Mouse (Mus musculus) kidney, embryonic 16.5 days (tissue): Measurements from ENCODE around the gene Ino80d. TPM values are rescaled to one million over a fixed set of nuclear protein-coding genes. Genes with fewer than 3 reads are reported as not detected.

Source experiments
- ATAC-seq: fragments of 200-750 bp; cut with Nextera tagmentation; 2 replicates; pipeline ENCODE4 v1.8.0; 2017; ENCODE audit warnings: moderate TSS enrichment; ENCODE audit not compliant: low FRiP score, low TSS enrichment
- H3K27ac ChIP-seq: fragments of 300-500 bp; sonication (generic); 2 replicates; pipeline ENCODE4 v1.5.1; 2014; ENCODE audit warnings: low read length
- H3K27me3 ChIP-seq: fragments of 300-500 bp; sonication (generic); 2 replicates; pipeline ENCODE4 v1.6.1; 2014; ENCODE audit warnings: low read length, control low read depth, mixed read lengths; ENCODE audit not compliant: insufficient read depth
- H3K36me3 ChIP-seq: fragments of 300-500 bp; sonication (generic); 2 replicates; pipeline ENCODE4 v1.6.1; 2014; ENCODE audit warnings: low read length, control low read depth, mixed read lengths; ENCODE audit not compliant: insufficient read depth
- H3K4me1 ChIP-seq: fragments of 300-500 bp; sonication (generic); 2 replicates; pipeline ENCODE4 v1.6.1; 2014; ENCODE audit warnings: low read length, control low read depth, mixed read lengths; ENCODE audit not compliant: insufficient read depth
- H3K4me2 ChIP-seq: fragments of 300-500 bp; sonication (generic); replicated peaks from 2 replicates; pipeline ENCODE4 v1.6.1; 2014; ENCODE audit warnings: low read depth, low read length
- H3K4me3 ChIP-seq: fragments of 300-500 bp; sonication (generic); 2 replicates; pipeline ENCODE4 v1.5.1; 2014; ENCODE audit warnings: mild to moderate bottlenecking, low read length
- H3K9ac ChIP-seq: fragments of 300-500 bp; sonication (generic); replicated peaks from 2 replicates; pipeline ENCODE4 v1.6.1; 2014; ENCODE audit warnings: low read length
- H3K9me3 ChIP-seq: fragments of 300-500 bp; sonication (generic); 2 replicates; pipeline ENCODE4 v1.6.1; 2016; ENCODE audit warnings: low read length, control low read depth
- WGBS: fragments of 180-500 bp; shearing (Covaris S2); extraction: QIAGEN DNeasy Blood & Tissue Kit; methylation state at CpG from one replicate; pipeline ENCODE4 v1.1.7; 2014; 5-methylcytosine and 5-hydroxymethylcytosine counted together
- polyA plus RNA-seq: library from polyadenylated mRNA; unstranded; fragments of >200 nt; fragmentation: Nextera tagmentation; extraction: Ambion mirVana; gene quantifications from 2 replicates; pipeline ENCODE4 v1.2.1, GENCODE M21; 2015

Ino80d gene
- polyA plus RNA-seq, 1 experiment from 2014 or later, result 9.5 TPM

DNA sequence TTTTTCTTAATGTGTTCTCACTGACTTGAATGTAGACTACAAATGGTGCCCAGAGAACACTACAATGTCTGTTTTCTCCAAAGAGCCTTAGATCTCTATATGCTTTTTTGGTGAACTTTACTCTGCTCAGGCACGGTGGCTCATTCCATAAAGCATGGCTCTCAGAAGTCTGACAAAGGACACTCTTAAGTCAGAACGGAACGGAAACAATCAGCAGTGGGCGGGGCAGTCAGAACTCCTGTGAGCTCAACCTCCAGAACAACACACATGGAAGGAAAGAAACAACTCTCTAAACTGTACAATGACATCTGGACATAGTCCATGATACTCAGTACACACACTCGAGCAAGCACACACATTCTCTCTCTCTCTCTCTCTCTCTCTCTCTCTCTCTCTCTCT, 34.2 kb downstream of the Ino80d start:
- Histone ChIP-seq H3K4me2 (no peak overlapping the region), H3K4me1 (no peaks in the 10 kb centered on the region), H3K36me3 (peaks cover 38% of the 10 kb centered on the region), H3K9ac (no peak overlapping the region), H3K4me3 (no peak overlapping the region), H3K9me3 (no peaks in the 10 kb centered on the region), H3K27me3 (no peaks in the 10 kb centered on the region), H3K27ac (no peak overlapping the region)
- no peak for ATAC-seq
- WGBS, result 85% methylated on average over 5 of the region's 5 CpGs

DNA sequence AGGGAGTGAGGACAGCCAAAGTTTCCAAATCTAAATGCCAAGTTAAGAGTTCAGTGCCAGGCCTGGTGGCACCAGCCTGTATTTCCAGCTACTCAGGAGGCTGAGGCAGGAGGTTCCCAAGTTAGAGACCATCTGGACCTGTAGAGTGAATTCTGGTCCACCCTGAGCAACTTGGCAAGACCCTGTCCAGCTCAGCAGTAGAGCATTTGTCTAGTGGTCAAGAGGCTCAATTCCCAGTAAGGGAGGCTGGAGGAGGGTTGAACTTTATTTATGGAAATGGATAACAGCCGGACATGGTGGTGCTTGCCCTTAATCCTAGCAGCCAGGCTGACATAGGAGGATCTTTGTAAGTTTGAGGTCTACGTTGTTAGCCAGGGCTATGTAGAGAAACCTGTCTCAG, 38.1 kb downstream of the Ino80d start:
- ATAC-seq, result no peak

DNA sequence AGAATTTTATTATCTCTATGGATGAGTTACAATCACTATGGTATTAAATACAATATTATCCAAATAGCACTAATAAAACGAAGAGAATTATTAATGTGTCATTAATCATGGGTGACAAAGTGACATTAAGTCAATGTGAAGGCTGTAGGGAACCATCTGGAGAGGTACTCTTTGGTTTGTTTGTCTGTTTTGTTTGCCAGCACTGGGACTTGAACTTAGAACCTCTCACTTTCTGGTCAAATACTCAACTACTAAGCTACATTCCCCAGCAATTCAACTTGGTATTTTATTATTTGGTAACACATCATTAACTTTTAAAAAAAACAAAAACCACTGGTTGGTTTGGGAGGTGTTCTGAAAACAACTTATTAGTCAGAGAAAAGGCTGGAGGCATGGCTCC, 43.1 kb downstream of the Ino80d start:
- H3K9me3 ChIP-seq, result peaks cover 3% of the 10 kb centered on the region
- peaks cover 73% of the 10 kb centered on the region for H3K36me3 ChIP-seq
- WGBS, result 81% methylated on average over 1 of the region's 1 CpGs

More for the DNA sequence above, 38.1 kb downstream of the Ino80d start:
- no peaks in the 10 kb centered on the region for H3K9me3 ChIP-seq
- no peak overlapping the region for H3K9ac ChIP-seq
- no peak overlapping the region for H3K27ac ChIP-seq
- no peak overlapping the region for H3K4me2 ChIP-seq
- H3K27me3 ChIP-seq, result no peaks in the 10 kb centered on the region
- WGBS, result 93% methylated on average over 2 of the region's 2 CpGs
- H3K4me3 ChIP-seq, result no peak overlapping the region
- H3K4me1 ChIP-seq, result no peaks in the 10 kb centered on the region
- H3K36me3 ChIP-seq, result peaks cover 57% of the 10 kb centered on the region

DNA sequence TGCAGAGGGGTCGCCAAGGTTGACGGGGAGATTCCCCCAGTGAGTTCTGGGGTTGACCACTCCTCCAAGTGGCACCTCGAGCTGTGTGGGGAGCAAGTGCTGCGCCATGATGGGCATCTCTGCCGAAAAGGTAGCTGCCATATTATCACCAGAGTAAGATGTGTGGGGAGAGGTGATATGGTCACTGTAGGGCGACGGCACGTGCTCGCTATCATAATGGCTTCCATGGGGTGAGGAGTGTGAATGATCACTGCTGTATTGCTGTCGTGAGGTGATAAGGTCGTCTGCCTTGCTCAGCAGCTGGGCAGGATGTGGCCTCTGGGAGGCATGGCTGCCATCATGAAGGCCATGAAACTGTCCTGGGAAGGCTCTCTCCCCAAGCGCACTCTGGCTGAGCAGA, 56.1 kb downstream of the Ino80d start:
- H3K27me3 ChIP-seq, result no peaks in the 10 kb centered on the region
- H3K4me3 ChIP-seq, result no peak overlapping the region
- H3K36me3 ChIP-seq, result peaks cover 57% of the 10 kb centered on the region
- no peaks in the 10 kb centered on the region for H3K9me3 ChIP-seq
- H3K4me1 ChIP-seq, result no peaks in the 10 kb centered on the region
- 87% methylated on average over 12 of the region's 12 CpGs for WGBS
- no peak overlapping the region for H3K4me2 ChIP-seq
- H3K9ac ChIP-seq, result no peak overlapping the region
- no peak for ATAC-seq
- no peak overlapping the region for H3K27ac ChIP-seq

More for the DNA sequence above, 43.1 kb downstream of the Ino80d start:
- Histone ChIP-seq H3K4me2 (no peak overlapping the region), H3K4me1 (no peaks in the 10 kb centered on the region), H3K27me3 (no peaks in the 10 kb centered on the region), H3K27ac (no peak overlapping the region), H3K9ac (no peak overlapping the region), H3K4me3 (no peak overlapping the region)
- no peak for ATAC-seq

DNA sequence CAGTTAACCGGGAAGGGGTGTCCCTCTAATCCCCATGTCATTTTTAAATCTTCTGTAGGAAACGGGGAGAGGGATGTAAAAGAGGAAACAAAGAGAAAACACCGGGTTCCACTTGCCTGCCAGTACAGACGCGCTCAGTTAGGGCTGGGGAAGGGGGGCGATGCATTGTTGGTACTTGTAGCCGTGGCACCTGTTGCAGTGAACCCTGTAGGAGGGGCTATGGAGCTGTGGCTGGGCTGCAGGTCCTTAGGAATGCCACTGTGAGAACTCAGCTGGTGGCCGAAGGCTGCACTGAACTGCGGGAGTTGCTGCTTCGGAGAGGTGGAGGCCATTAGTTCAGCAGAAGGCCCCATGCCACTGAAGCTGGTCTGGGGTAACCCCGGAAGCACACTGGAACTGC, 56.6 kb downstream of the Ino80d start:
- no peak overlapping the region for H3K27ac ChIP-seq
- no peak overlapping the region for H3K4me3 ChIP-seq
- no peaks in the 10 kb centered on the region for H3K9me3 ChIP-seq
- H3K4me1 ChIP-seq, result no peaks in the 10 kb centered on the region
- ATAC-seq, result no peak
- 94% methylated on average over 11 of the region's 11 CpGs for WGBS
- H3K36me3 ChIP-seq, result peaks cover 58% of the 10 kb centered on the region
- H3K4me2 ChIP-seq, result no peak overlapping the region
- H3K9ac ChIP-seq, result no peak overlapping the region
- no peaks in the 10 kb centered on the region for H3K27me3 ChIP-seq

DNA sequence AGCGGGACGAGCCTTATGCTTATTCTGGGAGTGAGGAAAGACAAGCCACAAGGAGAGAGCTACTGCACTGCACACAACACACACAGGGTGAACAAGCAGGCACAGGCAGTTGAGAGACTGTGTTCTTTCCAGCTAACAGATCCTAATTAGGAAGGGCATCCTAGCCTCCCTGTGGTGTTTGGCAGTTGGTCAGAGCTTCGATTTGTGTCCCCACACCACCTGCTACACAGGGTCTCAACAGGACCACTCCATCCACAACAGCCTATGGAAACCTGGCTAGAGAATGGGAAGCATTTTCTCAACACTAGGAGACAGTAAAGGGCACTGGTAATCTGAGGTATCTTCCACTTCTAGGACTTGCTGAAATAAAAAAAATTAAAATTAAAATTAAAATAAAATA, 57.1 kb downstream of the Ino80d start:
- Histone ChIP-seq H3K4me1 (no peaks in the 10 kb centered on the region), H3K27ac (no peak overlapping the region), H3K9ac (no peak overlapping the region), H3K4me3 (no peak overlapping the region), H3K4me2 (no peak overlapping the region), H3K36me3 (peaks cover 63% of the 10 kb centered on the region), H3K27me3 (no peaks in the 10 kb centered on the region), H3K9me3 (no peaks in the 10 kb centered on the region)
- 93% methylated on average over 3 of the region's 3 CpGs for WGBS
- ATAC-seq, result no peak

DNA sequence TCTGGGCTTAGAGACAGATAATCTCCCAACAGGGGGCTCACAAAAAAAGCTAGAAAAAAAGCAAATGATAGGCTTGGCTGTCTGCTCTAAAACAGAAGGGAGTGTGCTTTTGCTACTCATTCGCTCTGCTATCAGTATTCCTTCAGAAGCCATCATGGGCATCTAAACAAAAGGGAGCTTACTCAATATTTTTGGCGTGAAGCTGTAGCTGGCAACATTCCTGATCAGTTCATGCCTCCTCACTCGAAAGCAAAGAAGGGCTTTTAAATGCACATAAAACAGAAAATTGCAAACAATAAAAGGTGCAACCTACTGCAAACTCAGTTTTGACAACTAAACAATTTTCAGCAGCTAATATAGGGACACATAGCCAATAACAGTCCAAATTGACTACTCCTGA, 59.1 kb downstream of the Ino80d start:
- no peak for ATAC-seq
- Histone ChIP-seq H3K4me2 (no peak overlapping the region), H3K27ac (no peak overlapping the region), H3K9me3 (no peaks in the 10 kb centered on the region), H3K27me3 (no peaks in the 10 kb centered on the region), H3K36me3 (peaks cover 52% of the 10 kb centered on the region), H3K4me3 (no peak overlapping the region), H3K4me1 (no peaks in the 10 kb centered on the region), H3K9ac (no peak overlapping the region)
- WGBS, result 87% methylated on average over 3 of the region's 3 CpGs

DNA sequence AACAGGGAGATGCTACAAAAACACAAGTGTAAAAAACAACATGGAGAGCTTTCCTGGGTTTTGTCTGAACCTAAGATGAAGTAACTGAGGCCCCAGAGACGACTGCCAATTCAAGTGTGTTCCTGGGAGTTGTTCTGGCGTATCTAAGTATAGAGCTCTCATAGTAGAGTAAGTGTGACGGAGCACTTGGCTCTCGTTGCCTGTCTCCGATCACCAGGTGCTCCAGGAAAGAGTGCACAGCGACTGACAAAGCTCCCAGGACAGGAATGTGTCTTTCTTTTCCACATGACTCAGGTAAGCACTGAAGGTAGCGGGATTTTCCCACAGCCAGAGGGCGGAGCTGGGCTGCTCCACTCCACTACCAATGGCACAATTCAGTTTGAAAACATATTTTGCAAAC, 63.6 kb downstream of the Ino80d start:
- no peak overlapping the region for H3K9ac ChIP-seq

DNA sequence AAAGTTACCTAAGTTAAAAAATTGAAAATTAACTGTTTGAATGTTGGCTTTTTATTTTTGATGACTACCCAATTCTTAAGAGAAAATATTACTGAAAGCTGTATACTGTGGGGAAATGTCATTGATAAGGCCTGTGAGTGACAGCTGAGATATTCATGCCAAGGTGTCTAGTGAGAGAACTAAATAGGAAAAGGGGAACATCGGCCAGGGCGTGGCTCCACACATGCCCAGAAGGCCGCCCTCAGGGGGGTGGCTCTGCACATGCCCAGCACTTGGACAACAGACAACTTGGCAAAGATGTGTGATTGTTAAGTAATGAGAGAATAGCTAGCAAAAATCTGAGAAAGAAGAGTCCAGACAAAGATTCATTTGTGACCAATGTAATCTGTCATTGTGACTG, 64.5 kb downstream of the Ino80d start:
- Histone ChIP-seq H3K27me3 (no peaks in the 10 kb centered on the region), H3K9ac (no peak overlapping the region), H3K4me2 (no peak overlapping the region), H3K36me3 (peaks cover 32% of the 10 kb centered on the region), H3K27ac (no peak overlapping the region), H3K4me3 (no peak overlapping the region), H3K9me3 (no peaks in the 10 kb centered on the region), H3K4me1 (peaks cover 10% of the 10 kb centered on the region; the same call in 1 of the 2 replicates)
- no peak for ATAC-seq
- 98% methylated on average over 3 of the region's 3 CpGs for WGBS

More for the DNA sequence above, 63.6 kb downstream of the Ino80d start:
- H3K4me1 ChIP-seq, result peaks cover 10% of the 10 kb centered on the region; the same call in 1 of the 2 replicates
- H3K27ac ChIP-seq, result no peak overlapping the region
- H3K36me3 ChIP-seq, result peaks cover 32% of the 10 kb centered on the region
- WGBS, result 80% methylated on average over 8 of the region's 8 CpGs
- no peaks in the 10 kb centered on the region for H3K27me3 ChIP-seq
- H3K4me3 ChIP-seq, result no peak overlapping the region
- no peaks in the 10 kb centered on the region for H3K9me3 ChIP-seq
- no peak for ATAC-seq
- no peak overlapping the region for H3K4me2 ChIP-seq

DNA sequence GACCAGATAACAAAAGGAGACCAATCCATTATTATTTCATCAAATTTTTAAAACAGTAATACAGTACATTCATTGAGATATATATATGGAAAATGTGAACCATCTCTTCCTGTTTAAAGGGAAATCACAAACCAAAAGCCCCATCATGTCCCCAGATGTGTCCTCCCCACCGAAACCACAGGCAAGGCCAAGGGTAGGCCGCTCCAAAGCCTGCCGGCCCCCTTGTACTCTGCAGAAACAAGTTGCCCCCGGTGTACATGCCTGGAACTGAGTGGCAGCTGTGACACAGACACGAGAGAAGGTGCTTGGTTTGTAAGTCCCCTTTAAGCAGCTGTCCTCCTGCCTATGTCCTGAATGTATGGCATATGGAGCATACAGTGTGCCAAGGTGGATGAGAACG, 66.5 kb downstream of the Ino80d start:
- 0 out of 2 replicates have a peak, but pooled peaks have one; percentile 23 for ATAC-seq
- peaks cover 23% of the 10 kb centered on the region for H3K36me3 ChIP-seq
- H3K4me1 ChIP-seq, result peaks cover 10% of the 10 kb centered on the region; the same call in 1 of the 2 replicates
- H3K9ac ChIP-seq, result no peak overlapping the region
- WGBS, result 74% methylated on average over 6 of the region's 6 CpGs
- no peaks in the 10 kb centered on the region for H3K27me3 ChIP-seq
- no peak overlapping the region for H3K27ac ChIP-seq
- no peaks in the 10 kb centered on the region for H3K9me3 ChIP-seq
- no peak overlapping the region for H3K4me2 ChIP-seq
- no peak overlapping the region for H3K4me3 ChIP-seq
